Mouse (Mus musculus): ENCODE data around the gene Det1. TPM values are rescaled to one million over a fixed set of nuclear protein-coding genes. Genes with fewer than 3 reads are reported as not detected.

Gene Det1
- polyA plus RNA-seq, 2 experiments from 2014 or later, result 18.5 to 24.1 TPM

DNA sequence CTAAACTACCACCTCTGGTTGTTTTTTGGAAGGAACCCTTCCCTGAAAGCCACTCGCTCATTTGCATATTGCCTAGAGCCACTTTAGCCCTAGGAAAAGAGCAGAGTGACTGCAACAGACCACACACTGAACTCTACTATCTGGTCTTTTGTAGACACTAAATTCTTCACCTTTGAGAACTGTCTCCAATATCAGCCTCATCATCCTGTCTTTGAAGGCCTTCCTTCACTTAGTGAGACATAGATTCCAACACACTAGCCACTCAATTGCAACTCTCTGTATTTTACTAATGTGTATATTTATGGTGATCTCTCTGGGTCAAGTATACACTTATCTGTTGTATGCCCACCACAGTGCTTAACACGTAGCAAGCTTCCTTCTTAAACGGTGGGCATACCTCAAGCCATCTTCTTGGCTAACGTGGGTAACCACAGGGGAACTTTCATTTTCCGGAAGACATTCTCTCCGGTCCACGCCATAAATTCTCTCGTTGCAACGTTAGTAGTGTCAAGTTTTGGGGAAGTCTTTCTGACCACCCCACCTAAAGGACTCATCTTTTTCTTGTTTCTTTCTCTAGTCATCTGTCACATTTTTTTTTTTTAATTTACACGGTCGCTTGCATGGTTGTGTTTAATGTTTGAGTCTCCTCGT is 872 bp downstream of the Det1 start:
- ATAC-seq, result no peak

DNA sequence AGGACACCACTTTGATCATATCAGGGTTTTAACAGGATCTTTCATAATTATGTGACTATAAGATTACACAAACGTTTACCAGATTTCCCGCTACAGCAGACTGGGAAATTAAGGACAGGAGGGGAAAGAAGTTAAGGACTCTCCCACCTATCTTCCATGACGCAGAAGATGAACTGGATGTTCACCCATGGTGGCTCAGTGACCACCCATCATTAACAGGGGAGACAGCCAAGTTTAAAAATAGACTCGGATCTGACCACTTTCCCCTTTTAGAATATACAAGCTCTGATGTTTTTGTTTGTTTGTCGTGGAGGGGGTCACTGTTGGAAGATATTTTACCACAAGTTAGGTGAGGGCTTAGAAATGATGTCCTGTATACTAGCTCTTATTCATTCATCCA is 5.5 kb downstream of the Det1 start:
- ATAC-seq, result no peak

DNA sequence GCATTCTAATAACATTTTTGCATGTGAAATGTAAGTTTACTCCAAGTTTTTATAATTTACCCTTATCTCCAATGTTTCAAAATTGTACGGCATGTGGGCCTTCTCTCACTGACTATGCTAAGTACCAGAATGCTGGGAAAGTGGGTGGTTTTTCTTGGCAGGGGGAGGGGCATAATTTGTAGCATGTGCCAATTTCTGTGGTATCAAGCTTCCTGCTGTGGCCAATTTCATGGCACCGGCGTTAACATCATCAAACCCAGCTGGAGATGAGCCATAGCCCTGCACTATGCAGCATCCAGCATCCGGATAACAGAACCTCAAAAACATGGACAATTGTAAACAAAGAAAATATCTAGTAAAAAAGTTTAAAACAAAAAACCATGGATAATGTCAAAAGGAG is 9.8 kb downstream of the Det1 start:
- ATAC-seq, result no peak

DNA sequence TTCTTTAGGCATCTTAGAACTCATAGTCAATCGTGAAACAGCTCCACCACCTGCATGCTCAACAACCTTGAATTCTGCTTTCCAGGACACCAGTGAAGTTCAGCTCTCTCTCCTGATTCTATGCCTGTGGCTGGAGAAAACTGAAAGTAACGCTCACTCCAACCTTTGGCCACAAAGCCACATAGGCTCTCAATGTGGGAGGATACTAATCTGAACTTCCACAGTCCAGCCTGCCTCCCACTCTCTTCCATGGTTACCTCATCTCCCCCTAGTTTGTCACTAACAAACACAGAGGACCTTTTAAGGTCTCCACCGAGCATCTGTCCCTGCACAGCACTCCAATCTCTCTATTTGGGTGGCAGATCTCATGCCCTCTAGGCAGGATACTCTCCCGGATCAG is 11.4 kb downstream of the Det1 start:
- no peak for ATAC-seq

DNA sequence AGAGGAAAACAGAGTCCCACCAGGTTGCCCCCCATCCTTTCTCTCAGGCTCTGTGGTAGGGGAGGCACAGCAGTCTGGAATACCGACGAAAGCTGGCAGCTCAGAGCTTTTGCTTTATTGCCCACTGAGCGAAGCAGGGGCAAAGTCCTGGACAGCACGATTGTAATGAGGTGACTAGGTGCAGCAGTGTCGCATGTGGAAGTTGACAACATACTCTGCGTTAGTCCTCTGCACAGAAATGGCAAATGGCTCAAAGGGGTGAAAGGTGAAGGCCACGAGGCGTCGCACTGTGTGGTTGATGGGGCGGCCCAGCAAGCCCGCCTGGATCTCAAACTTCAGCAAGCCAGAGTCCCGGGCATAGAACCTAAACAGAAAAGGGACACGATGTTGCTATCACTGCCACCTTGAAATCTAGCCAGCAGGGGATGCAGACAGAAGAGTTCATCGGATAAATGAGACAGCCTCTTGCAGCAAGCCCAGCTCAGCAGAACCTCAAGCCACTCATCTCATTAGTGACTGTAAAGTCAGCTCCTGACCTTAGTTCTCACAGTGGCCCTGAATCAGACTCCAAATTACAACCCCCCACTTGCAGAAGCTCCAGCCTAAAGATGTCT is 19.2 kb downstream of the Det1 start:
- no peak for ATAC-seq

DNA sequence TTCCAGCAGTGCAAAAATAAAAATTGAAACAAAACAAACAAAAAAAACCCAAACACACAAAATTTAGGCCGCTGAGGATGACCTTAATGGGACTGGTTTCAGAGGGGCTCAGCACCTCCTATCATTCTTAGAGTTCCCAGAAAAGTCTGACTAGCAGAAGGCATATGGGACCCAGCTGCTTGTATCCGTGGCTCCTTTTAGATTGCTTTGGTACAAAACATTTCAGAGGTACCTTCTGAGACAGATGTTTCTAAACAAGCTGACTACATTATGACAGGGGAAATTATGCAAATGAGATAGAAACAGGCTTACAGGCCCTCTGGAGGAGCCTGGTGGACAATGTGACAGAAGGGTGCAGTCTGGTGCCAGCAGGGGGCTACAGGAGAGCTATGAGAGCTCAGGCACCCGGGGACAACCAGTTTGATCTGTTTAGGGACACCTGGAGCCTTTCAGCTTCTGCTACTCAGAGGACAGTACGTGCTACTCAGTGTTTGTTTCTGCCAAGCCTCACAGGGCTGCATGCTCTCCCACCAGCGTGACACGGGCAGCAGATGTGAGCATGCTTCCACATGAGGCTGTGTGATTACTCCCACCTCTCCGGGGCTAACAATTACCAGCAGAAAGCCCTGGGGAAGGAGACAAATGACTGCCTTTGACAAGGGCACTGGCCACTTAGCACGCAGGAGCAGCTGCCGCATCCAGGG is 20.2 kb downstream of the Det1 start:
- no peak for ATAC-seq

DNA sequence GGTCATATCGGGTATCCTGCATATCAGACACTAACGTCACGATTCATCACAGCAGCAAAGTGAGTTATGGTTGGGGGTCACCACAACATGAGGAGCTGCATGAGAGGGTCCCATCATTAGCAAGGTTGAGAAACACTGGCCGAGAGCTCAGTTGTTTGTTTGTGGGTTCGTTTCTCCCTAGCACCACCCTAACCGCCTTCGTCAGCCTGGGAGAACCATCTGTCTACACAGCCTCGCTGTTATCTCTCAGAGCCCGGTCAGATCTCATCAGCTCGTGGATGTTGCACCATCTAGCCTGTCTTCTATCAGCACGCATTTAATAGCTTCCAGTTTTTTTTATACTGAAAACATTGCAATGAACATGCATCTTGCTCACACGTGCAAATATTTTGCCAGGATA is 28.7 kb downstream of the Det1 start:
- ATAC-seq, result no peak

DNA sequence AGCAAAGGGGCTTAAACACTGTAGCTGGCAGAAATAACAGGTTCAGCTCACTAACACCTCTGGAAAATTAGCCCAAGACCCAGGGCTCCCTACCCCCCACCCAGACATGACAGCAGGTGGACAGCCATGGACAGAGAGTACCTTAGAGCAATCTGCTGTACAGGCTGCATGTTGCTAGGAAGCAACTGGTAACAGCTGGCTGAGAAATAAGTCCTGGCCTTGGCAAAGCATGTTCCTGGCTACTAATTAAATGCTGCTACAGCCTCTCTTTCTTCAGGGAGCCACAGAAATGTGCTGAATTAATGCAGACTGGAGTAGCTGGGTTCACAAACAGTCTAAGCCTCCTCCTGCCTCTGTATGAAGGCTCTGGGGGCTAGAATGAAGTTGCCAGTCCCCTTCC is 32.3 kb downstream of the Det1 start:
- no peak for ATAC-seq

DNA sequence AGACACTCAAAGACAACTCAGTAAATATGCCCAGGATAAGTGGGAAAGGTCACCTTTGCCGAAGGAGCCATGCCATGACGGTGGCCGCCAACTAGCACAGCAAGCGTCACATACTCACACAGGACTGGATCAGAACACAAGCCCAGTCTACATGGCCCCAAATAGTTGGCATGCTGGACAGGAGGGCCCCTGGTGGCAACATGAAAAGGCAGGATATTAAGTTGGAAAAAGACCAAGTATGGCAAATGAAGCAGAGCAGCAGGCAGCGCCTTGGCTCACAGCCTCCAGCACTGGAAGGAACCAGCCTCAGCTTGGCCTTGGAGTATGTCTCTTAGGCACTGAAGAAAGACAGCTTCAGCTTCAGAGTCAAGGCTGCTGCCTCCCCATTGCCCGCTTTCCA is 33.3 kb downstream of the Det1 start:
- ATAC-seq, result no peak

DNA sequence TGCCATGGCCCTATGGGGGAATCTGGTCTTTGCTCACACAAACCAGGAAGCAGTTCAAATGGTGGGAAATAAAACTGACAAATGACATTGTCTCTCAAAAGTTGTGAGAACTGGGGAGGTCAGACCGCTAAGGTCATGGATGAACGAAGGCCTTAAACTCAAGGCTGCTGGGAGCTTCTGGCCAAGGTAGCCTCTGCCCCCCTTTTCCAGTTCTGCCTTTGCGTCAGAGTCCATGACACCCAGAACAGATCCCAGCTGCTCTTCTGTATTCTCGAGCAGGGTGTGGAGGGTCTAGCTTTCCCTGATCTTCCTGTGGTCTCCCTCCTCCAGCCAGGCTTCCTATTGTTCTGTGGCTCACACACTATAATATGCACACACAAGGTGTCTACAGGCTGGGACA is 39.9 kb downstream of the Det1 start:
- ATAC-seq, result no peak

DNA sequence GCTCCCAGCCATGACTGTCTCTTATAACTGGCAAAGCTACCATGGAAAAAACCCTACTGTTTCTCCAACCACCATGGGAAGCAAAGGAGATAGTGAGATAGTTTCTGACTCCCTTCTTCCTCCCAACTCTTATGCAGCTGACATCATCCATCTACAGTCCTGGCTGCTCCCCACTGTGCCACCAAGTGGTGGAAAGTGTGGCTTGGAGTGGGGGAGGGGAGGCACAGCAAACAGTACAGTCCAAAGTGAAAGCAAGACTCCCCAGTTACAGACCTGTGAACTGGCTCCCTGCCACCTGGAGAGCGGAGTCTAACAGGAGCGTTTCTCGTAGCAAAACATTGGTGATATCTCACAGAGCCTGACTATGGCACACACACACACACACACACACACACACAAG is 43.2 kb downstream of the Det1 start:
- peak; percentile 56 for ATAC-seq

DNA sequence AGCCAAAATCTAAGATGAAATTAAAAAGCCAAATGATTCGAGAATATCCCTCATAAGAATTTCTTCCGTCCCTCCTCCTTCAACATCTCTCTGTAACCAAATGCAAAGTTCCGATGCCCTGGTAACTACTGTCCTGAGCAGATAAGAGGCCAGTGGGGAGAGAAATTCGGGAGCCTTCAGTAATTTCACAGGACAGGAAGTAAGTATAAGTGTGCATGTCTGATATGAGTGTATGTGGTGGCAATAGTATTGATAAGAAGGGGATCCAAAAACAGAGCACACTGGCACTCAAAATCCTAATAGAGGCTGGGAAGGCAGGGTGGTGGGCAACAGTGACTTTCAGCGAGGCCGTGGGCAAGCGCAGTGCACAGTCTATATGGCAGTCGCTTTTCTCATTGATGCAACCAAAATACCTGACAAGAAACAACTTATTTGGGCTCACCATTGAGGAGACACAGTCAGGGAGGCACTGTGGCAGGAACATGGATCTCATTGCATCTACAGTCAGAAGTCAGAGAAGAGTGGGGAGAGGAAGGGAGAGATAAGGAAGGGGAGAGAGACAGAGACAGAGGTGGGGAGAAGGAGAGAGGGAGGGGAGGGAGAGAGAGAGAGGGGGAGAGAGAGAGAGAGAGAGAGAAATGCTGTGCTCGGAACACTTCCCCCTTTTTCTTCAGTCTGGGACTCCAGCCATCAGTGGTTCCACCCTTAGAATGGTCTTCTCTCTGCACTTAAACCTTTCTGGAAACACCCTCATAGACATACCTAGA is 47.1 kb downstream of the Det1 start:
- no peak for ATAC-seq

DNA sequence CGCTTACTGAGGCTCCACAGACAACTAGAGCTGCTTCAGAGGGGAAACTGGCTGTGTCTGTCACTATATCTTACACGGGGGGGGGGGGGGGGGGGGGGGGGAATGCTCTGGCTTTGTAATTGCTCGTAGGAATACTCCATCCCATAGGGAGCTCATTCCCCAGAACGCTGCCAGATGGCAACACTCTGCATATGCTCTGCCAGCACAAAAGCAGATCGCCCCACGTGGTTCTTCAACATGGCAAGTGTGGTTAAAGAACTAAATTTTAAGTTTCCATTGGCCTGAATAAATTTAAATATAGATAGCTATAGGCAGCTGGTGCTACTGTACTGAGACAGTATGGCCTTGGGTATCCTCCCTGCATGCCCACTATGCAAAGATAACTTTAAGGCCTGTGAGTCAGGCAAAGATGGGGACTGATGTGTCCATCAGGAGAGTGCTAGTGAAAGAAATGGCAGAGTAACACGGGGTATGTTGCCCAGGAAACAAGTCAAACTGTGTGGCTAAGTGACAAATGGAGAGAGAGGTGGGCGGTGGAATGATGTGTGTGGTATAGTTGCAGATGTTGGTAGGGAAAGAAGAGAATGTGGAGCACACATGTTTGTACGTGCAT is 49.1 kb downstream of the Det1 start:
- no peak for ATAC-seq

DNA sequence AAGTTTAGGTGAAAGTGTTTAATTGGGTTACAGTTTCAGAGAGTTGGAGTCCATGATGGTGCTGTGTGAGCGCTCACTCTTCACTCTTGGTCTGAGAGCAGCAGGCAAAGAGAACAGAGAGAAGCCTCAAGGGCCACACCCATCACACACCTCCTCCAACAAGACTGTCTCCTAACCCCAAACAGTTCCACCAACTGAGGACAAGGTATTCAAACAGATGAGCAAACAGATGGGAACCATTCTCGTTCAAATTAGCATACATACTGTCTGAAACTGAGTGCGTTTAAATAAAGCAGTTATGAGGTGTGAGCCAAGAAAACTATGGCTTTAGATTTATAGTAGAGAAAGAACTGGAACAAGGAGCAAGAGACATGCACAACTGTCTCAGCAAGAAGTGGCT is 50.4 kb downstream of the Det1 start:
- no peak for ATAC-seq

DNA sequence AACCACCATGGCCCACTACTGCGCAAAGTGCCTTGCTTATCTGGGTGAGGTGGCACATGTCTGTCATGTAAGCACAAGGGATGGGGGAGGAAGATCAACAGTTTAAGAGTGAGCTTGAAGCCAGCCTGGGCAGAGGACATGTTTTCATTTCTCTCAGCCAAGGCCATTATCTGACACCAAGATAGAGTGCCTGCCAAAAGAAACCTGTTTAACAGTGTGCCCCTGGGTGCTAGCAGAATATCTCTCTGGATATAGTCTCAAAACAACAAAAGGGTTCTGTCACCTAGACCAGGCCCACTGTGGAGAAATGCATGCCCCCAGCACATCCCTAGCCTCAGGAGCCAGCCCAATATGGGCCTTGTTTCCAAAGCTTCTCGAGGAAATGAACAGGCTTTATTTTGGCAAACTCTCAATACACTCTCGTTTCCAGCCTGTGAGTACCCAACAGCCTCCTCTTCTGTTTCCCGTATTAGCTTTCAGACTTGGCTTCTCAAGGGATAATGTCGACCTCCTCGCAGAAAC is 52.4 kb downstream of the Det1 start:
- no peak for ATAC-seq

DNA sequence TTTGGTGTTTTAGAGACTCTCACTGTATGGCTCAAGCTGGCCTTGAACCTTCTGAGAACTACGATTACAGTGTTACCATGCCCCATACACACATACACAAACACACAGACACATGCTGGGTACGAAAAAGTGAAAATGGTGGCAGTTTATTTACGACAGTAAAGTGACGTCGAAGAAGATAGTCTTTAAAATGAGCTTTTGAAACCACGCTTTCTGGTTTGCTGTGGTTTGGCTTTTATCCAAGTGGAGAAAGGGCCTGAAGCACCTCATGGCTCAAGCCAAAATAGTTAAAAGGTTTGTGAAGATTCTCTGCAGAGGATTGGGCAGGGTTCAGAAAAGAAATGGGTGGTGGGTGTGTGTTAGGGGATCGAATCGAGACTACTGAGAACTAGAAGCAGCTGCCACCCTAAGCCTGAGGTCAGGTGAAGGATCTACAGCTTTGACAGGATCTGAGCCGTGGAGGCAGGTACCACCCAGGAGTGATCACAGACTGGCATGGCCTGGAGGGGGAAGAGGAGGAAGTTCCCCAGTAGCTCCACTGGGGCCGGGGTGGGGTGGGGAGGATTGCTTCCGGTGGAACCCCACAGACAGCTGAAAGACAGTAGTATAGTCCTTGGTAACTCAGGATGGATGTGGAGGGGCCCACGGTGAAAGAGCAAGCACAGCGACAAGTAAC is 53.0 kb downstream of the Det1 start:
- ATAC-seq, result peak; percentile 68

DNA sequence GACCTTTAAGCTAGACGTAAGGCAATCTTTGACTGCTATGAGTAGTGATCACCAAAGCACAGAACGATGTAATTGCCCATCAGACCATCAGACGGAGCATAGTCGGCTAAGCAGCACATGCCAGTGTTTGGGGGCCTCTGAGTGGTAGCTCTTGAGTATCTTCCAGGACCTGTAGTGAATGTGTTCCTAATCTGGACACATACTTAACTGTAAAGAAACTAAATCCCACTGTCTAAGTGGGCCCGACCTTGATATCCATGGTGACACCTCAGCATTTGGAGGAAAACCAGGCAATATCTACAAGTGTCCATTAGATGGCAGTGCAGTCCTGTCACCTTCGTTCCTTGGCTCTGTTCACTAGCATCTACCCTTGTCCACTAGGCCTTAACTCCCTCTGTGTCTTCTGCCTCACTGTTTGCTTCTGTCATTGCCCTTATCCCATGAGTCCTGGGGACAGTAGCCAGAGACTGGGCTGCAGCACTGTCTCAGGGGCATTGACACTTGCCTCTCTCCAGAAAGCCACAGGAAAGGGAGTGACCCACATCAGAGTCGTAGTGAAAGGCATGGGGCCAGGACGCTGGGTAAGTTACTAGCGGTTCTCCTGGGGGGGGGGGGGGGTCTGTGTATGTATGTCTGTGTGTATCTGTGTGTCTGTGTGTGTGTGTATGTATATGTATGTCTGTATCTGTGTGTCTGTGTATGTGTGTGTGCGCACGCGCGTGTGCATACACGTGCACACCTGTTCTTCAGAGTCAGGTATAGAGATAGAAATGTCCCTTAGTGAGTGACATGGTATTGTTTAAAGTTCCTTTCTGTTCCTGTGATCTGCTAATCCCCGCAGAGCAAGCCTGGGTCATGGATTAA is 55.5 kb downstream of the Det1 start:
- peak; percentile 93 for ATAC-seq

DNA sequence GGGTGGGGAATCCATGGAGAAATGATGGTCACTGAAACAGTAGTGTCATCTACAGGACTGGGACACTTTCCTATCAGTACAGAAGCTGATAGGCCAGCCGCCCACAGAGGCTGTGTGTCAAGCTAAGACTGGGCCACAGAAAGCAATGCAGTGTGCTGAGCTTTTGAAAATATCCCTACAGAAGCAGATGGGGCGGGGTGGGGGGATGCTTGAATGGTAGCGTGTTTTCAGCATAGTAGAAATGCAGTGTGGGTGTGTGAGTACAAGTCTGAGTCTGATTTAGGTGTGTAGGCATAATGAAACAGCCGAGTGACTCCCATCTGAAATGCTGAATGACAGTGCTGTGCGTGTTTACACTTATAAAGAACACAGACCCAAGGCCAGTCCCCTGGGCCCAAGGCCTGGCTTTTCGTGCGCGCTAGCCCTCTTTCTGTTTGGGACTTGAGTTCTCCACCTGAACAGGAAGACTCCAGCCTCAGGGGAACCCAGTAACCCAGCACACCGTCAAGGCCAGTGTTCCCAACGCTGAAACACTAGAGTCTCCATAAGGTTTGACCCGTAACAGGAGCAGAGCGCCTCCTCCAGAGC is 59.2 kb downstream of the Det1 start:
- ATAC-seq, result no peak

DNA sequence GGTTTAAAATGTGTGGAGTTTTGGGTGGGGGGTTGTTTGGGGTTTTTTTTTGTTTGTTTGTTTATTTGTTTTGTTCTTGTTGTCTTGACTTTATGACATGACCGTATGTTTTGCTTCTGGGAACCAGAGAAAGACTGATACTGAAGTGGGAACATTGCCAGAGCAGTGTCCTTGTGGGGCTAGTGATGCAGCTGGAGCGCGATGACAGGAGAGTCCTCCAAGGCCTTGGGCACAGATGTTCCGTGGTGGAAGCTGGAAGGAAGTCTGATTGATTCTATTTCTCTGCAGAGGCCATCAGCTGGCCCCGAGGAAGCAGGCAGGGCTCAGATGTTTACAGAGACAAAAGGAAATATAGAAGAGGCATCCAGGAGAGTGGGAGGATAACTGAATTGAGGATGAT is 61.2 kb downstream of the Det1 start:
- no peak for ATAC-seq

DNA sequence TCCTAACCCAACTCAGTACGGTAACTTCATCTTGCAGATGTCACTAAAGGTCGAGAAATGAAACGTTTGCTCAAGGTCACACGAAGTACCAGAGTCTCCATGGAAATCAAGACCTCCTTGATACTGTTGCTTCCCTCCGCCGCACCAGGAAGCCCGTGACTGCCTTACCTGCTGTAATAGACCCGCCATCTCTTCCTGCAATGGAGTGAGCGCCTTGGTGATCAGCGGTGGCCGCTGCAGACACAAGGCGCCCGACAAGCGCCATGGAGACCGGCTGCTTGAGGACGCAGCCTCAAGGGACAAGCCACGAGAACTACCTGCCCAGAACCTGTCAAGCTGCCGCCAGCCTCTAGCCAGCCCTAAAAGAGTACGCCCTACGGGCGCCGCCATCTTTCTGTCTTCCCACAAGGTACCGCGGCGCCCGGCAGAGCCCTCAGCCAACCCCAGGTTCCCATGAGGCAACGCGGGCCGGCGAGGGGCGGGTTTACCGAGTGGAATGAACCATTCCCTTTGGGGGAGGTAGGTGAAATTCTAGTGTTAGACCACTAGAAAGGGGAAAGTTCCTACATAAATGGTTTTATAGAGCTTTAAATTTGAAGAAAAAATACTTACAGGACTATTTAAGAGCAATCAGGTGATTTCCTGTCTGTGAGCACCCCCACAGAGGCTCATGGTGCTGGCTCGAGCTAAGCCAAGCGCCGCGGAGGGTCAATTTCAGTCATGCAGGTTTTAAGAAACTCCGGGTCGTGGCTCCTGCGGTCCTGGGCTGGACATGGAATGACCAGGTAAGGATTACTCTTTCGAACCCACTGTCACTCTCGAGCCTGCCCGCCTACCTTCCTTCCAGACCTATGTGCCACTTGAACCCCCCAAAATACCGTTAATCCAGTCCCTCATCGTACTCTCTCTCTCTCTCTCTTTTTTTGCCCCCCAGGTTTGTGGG is 64.2 kb downstream of the Det1 start, which contains the start of the genes Mrps11 and Mrpl46:
Gene Mrps11 (plus strand): TSS at position 481 of the 943 bp plus-strand sequence.
Gene Mrpl46 (minus strand): TSS at position 893 of the 943 bp plus-strand sequence.
- ATAC-seq, result peak; percentile 99
